In the genomic region with DNA sequence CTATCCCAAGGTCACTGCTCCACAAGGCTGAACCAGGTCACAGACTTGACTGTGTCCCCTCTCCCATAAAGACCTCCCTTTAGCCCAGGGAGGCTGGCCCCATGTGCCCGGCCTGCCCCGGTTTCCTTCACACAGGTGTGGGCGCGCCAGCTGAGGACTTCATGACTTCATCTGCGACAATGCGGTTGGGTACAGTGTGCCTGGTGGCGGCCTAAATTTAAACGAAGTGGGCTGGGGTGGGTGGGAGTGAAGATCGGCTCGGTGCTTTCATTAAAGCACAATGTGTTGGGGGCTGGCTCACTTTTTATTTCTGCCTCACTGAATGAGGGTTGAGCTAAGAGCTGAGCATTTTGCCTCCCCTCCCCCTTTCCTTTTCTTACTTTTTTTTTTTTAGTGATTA, we compare ENCODE assay signal across 11 mouse cellular contexts.
A peak's percentile ranks its signal among the peaks of the same experiment; 100 is the strongest.
DNase-seq lines count a peak whose midpoint lies in the region; ATAC-seq and TF ChIP-seq lines count a peak whose summit lies in the region.
"Had no signal": no experiment of that assay in that cellular context is flagged by ENCODE, and none has a peak within 500 bp of the region (broad histone marks: within the 10 kb centered on the region; RNA-seq: fewer than 3 reads in every experiment).

No protein-coding gene starts in this region.

- peaks cover 26% of the 10 kb centered on the region for H3K4me1 ChIP-seq in neural tube, embryonic 13.5 days (replicated peaks)
- H3K4me1 ChIP-seq in neural tube, embryonic 15.5 days: peaks cover 9% of the 10 kb centered on the region; the same call in 1 of the 2 replicates
- H3K4me1 ChIP-seq in forebrain, postnatal 0 days (ENCODE audit: insufficient read depth): no peaks in the 10 kb centered on the region
- no peaks in the 10 kb centered on the region for H3K4me1 ChIP-seq in intestine, postnatal 0 days (replicated peaks; ENCODE audit: control insufficient read depth, insufficient read depth, low read length)

- H3K4me2 ChIP-seq in neural tube, embryonic 13.5 days: no peak overlapping the region
- no peak overlapping the region for H3K4me2 ChIP-seq in neural tube, embryonic 15.5 days
- peak overlapping the region; percentile 23; the same call in 1 of the 2 replicates for H3K4me2 ChIP-seq in forebrain, postnatal 0 days (ENCODE audit: low read depth)
- no peak overlapping the region for H3K4me2 ChIP-seq in intestine, postnatal 0 days (replicated peaks; ENCODE audit: low read depth)
- H3K4me2 ChIP-seq: liver, embryonic 11.5 days had no signal

- intact Hi-C loops in left cerebral cortex, adult 2 months (cut with DNase I): loop anchor here (1.0 to 2.0 kb wide), 3 partner anchors 20 to 60 kb away; no protein-coding TSS in a partner anchor

- TF ChIP-seq CTCF in forebrain, postnatal 0 days (IDR thresholded peaks at IDR 0.05; ENCODE audit: low read depth): no peak
- no peak for TF ChIP-seq CTCF in left cerebral cortex, adult 2 months (IDR thresholded peaks at IDR 0.05)
- TF ChIP-seq CTCF in intestine, postnatal 0 days (IDR thresholded peaks at IDR 0.05; ENCODE audit: low read depth): no peak

- H3K36me3 ChIP-seq in neural tube, embryonic 13.5 days: peaks cover 2% of the 10 kb centered on the region; the same call in 1 of the 2 replicates
- peaks cover under 1% of the 10 kb centered on the region; the same call in 1 of the 2 replicates for H3K36me3 ChIP-seq in neural tube, embryonic 15.5 days
- no peaks in the 10 kb centered on the region for H3K36me3 ChIP-seq in forebrain, postnatal 0 days (ENCODE audit: insufficient read depth)
- no peaks in the 10 kb centered on the region for H3K36me3 ChIP-seq in intestine, postnatal 0 days (ENCODE audit: control insufficient read depth, insufficient read depth)

- no peak overlapping the region for H3K27ac ChIP-seq in neural tube, embryonic 13.5 days (replicated peaks)
- H3K27ac ChIP-seq in neural tube, embryonic 15.5 days (replicated peaks): no peak overlapping the region
- peak overlapping the region; percentile 45; the same call in 1 of the 2 replicates for H3K27ac ChIP-seq in forebrain, postnatal 0 days (ENCODE audit: low read depth, low read length)
- H3K27ac ChIP-seq in left cerebral cortex, adult 2 months: peak overlapping the region; percentile 87
- H3K27ac ChIP-seq in intestine, postnatal 0 days (ENCODE audit: low read depth, low read length): no peak overlapping the region

- H3K4me3 ChIP-seq in neural tube, embryonic 13.5 days: no peak overlapping the region
- H3K4me3 ChIP-seq in neural tube, embryonic 15.5 days (replicated peaks): no peak overlapping the region
- H3K4me3 ChIP-seq in forebrain, postnatal 0 days (ENCODE audit: low read depth, low read length): no peak overlapping the region
- H3K4me3 ChIP-seq in left cerebral cortex, adult 2 months: no peak overlapping the region
- H3K4me3 ChIP-seq in intestine, postnatal 0 days (ENCODE audit: low read depth, low read length): no peak overlapping the region
- H3K4me3 ChIP-seq: megakaryocyte, embryonic 14.5 days had no signal

- 71% methylated on average over 10 of the region's 10 CpGs for WGBS in neural tube, embryonic 13.5 days
- 68% methylated on average over 10 of the region's 10 CpGs for WGBS in neural tube, embryonic 15.5 days
- 33% methylated on average over 10 of the region's 10 CpGs for WGBS in forebrain, postnatal 0 days
- WGBS in intestine, postnatal 0 days: 91% methylated on average over 10 of the region's 10 CpGs

- ATAC-seq in neural tube, embryonic 13.5 days (ENCODE audit: low read depth): no peak; the same call in 1 of the 2 replicates
- ATAC-seq in neural tube, embryonic 15.5 days (ENCODE audit: low FRiP score): no peak
- peak; percentile 72 for ATAC-seq in forebrain, postnatal 0 days
- no peak for ATAC-seq in intestine, postnatal 0 days
- ATAC-seq: inflammation-experienced regulatory T-cells, adult 6 months had no signal

- no peaks in the 10 kb centered on the region; the same call in 1 of the 2 replicates for H3K9me3 ChIP-seq in neural tube, embryonic 13.5 days
- no peaks in the 10 kb centered on the region; the same call in 1 of the 2 replicates for H3K9me3 ChIP-seq in neural tube, embryonic 15.5 days (replicated peaks)
- no peaks in the 10 kb centered on the region for H3K9me3 ChIP-seq in forebrain, postnatal 0 days (ENCODE audit: low read length)
- H3K9me3 ChIP-seq in intestine, postnatal 0 days (ENCODE audit: control insufficient read depth): no peaks in the 10 kb centered on the region
- H3K9me3 ChIP-seq: megakaryocyte, embryonic 14.5 days had no signal

- DNase-seq in forebrain, postnatal 0 days: peak; percentile 24
- peak; percentile 66 to 69 for DNase-seq in left cerebral cortex, adult 2 months (ENCODE audit: extremely low spot score in 1 of 2, low spot score in 2 of 2)
- DNase-seq in right cerebral cortex, postnatal 10 days (ENCODE audit: low spot score in 2 of 2): peak; percentile 71 to 77
- no peak for DNase-seq in testis, postnatal 14 days (ENCODE audit: low spot score)
- DNase-seq: heart, adult 11 months had no signal

- H3K27me3 ChIP-seq in neural tube, embryonic 13.5 days: no peaks in the 10 kb centered on the region
- no peaks in the 10 kb centered on the region for H3K27me3 ChIP-seq in neural tube, embryonic 15.5 days (replicated peaks)
- no peaks in the 10 kb centered on the region for H3K27me3 ChIP-seq in forebrain, postnatal 0 days (ENCODE audit: insufficient read depth, low read length)
- no peaks in the 10 kb centered on the region for H3K27me3 ChIP-seq in intestine, postnatal 0 days (replicated peaks; ENCODE audit: control insufficient read depth, insufficient read depth, low read length)
- H3K27me3 ChIP-seq: megakaryocyte, embryonic 14.5 days had no signal

- H3K9ac ChIP-seq in neural tube, embryonic 13.5 days: 0 out of 2 replicates have a peak overlapping the region, but pooled peaks have one; percentile 22
- H3K9ac ChIP-seq in neural tube, embryonic 15.5 days (replicated peaks): no peak overlapping the region
- no peak overlapping the region for H3K9ac ChIP-seq in forebrain, postnatal 0 days
- H3K9ac ChIP-seq in intestine, postnatal 0 days (ENCODE audit: low read depth, low read length): no peak overlapping the region

Comparison
In these comparisons a context has a peak if more than half of its experiments do, and no peak if none do; other contexts are left out.
1. H3K27ac ChIP-seq: peak in forebrain, postnatal 0 days (single experiment) and left cerebral cortex, adult 2 months (single experiment); none in neural tube, embryonic 13.5 days (single experiment), neural tube, embryonic 15.5 days (single experiment) and intestine, postnatal 0 days (single experiment).